Mouse (Mus musculus) thymus, postnatal 14 days (tissue): ENCODE measurements around the gene Trim41.
A peak's percentile ranks its signal among the peaks of the same experiment; 100 is the strongest.

ENCODE experiments used
- DNase-seq: peaks from one replicate; pipeline ENCODE4 v3.0.0; 2021

Gene Trim41

GRCm38 (mm10) chr11:48788311-48789089 is 28.7 kb downstream of the Trim41 start:
- peak; percentile 79 for DNase-seq

GRCm38 (mm10) chr11:48787455-48788211 is 29.5 kb downstream of the Trim41 start:
- peak; percentile 73 for DNase-seq

GRCm38 (mm10) chr11:48782243-48782642 is 34.9 kb downstream of the Trim41 start:
- no peak for DNase-seq

- peak; percentile 67 for DNase-seq
Measured at GRCm38 (mm10) chr11:48779450-48779849, 37.7 kb downstream of the Trim41 start.

- DNase-seq: no peak
Measured at GRCm38 (mm10) chr11:48777303-48777702, 39.9 kb downstream of the Trim41 start.

- peak; percentile 32 for DNase-seq
Measured at GRCm38 (mm10) chr11:48776664-48777063, 40.5 kb downstream of the Trim41 start.

GRCm38 (mm10) chr11:48775483-48775882 is 41.7 kb downstream of the Trim41 start:
- DNase-seq: peak; percentile 49

GRCm38 (mm10) chr11:48774443-48775298 is 42.5 kb downstream of the Trim41 start:
- peak; percentile 51 for DNase-seq

- DNase-seq: peak; percentile 48
Measured at GRCm38 (mm10) chr11:48771691-48772090, 45.5 kb downstream of the Trim41 start.

- no peak for DNase-seq
Measured at GRCm38 (mm10) chr11:48767195-48767876, 49.8 kb downstream of the Trim41 start.

- no peak for DNase-seq
Measured at GRCm38 (mm10) chr11:48764119-48764518, 53.0 kb downstream of the Trim41 start.

- no peak for DNase-seq
Measured at GRCm38 (mm10) chr11:48759021-48759420, 58.1 kb downstream of the Trim41 start.
